Mouse (Mus musculus) liver, embryonic 16.5 days (tissue): ENCODE measurements at regions not wholly inside any gene's neighbourhood (a gene's known extent, or its start where the extent isn't known, plus 50 kb on each side); places are given as distances from the start of the nearest gene placed in this dataset.

Experiments
- ATAC-seq: fragments of 200-750 bp; cut with Nextera tagmentation; 2 replicates; pipeline ENCODE4 v1.8.0; 2017; ENCODE audit warnings: low read depth, mild to moderate bottlenecking, moderate number of reproducible peaks, moderate library complexity
- H3K27ac ChIP-seq: fragments of 300-500 bp; sonication (generic); 2 replicates; pipeline ENCODE4 v1.5.1; 2014; ENCODE audit warnings: mild to moderate bottlenecking, low read length
- H3K27me3 ChIP-seq: fragments of 300-500 bp; sonication (generic); 2 replicates; pipeline ENCODE4 v1.6.1; 2014; ENCODE audit warnings: low read depth, low read length, mixed read lengths; ENCODE audit not compliant: control insufficient read depth, insufficient read depth
- H3K36me3 ChIP-seq: fragments of 300-500 bp; sonication (generic); 2 replicates; pipeline ENCODE4 v1.6.1; 2014; ENCODE audit warnings: mild to moderate bottlenecking; ENCODE audit not compliant: control insufficient read depth, insufficient read depth
- H3K4me1 ChIP-seq: fragments of 300-500 bp; sonication (generic); 2 replicates; pipeline ENCODE4 v1.6.1; 2014; ENCODE audit warnings: low read depth, low read length, mixed read lengths; ENCODE audit not compliant: control insufficient read depth
- H3K4me2 ChIP-seq: fragments of 300-500 bp; sonication (generic); 2 replicates; pipeline ENCODE4 v1.6.1; 2014; ENCODE audit warnings: low read depth, low read length, mixed read lengths
- H3K4me3 ChIP-seq: fragments of 300-500 bp; sonication (generic); 2 replicates; pipeline ENCODE4 v1.5.1; 2014; ENCODE audit warnings: low read depth, mild to moderate bottlenecking, low read length
- H3K9ac ChIP-seq: fragments of 300-500 bp; sonication (generic); 2 replicates; pipeline ENCODE4 v1.6.1; 2014; ENCODE audit warnings: low read depth, low read length
- H3K9me3 ChIP-seq: fragments of 300-500 bp; sonication (generic); replicated peaks from 2 replicates; pipeline ENCODE4 v1.6.1; 2016; ENCODE audit warnings: low read length; ENCODE audit not compliant: control insufficient read depth
- WGBS: fragments of 180-500 bp; shearing (Covaris S2); extraction: QIAGEN DNeasy Blood & Tissue Kit; methylation state at CpG from one replicate; pipeline ENCODE4 v1.1.7; 2014; ENCODE audit not compliant: insufficient replicate concordance; 5-methylcytosine and 5-hydroxymethylcytosine counted together

DNA sequence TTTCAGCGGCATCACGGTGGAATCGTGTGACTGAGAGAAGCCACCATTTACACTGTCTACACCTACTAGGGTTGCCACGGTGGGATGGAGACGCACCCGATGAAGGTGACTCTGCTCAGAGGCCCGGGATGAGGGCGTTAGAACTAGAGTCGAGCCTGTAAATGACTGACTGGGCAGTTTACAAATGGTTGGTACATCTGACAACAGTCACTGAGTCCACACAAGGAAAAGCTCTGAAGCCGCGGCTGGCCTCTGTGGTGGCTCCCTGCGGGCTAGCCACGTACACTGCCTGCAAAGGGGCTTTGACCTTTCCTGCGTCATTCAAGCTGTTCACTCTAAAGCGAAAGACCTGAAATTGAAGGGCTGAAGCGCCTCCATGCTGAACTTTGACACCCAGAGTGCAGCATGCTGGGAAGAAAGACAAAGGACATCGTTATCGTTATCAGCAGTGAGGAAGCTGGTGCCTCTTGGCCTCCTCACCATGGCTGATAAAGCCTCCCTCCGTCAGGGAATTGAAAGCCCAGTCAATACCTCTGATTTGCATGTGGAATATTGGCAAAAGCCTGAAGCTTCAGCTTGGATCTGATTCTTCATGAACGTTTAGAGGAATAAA, 462.1 kb upstream of the Arglu1 start:
- ATAC-seq, result no peak
- Histone ChIP-seq H3K9ac (no peak overlapping the region), H3K9me3 (no peaks in the 10 kb centered on the region), H3K4me2 (no peak overlapping the region), H3K4me1 (no peaks in the 10 kb centered on the region), H3K36me3 (no peaks in the 10 kb centered on the region), H3K4me3 (no peak overlapping the region), H3K27ac (no peak overlapping the region), H3K27me3 (no peaks in the 10 kb centered on the region)
- 55% methylated on average over 20 of the region's 20 CpGs for WGBS

DNA sequence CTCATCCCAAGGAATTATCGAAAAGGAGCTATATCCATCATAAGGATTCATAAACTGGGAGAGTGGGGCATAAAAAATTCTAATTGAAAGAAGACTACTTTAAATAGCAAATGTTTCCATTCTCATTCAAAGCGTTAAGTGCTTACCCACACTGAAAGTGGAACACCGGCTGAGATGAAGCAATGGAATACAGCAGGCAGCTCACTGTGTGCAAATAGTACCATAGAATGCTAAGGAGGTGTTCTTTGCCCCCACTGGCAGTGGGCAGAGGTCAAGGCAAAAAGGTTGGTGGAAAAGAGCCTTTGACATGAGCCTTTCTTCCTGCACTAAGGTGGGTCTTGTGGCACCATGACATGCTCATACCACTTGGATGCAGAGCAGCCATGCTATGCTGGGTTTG, 454.0 kb upstream of the Arglu1 start:
- no peak overlapping the region for H3K4me3 ChIP-seq
- H3K9ac ChIP-seq, result no peak overlapping the region
- ATAC-seq, result no peak
- no peak overlapping the region for H3K4me2 ChIP-seq
- H3K4me1 ChIP-seq, result no peaks in the 10 kb centered on the region
- H3K27ac ChIP-seq, result no peak overlapping the region
- WGBS, result 68% methylated on average over 3 of the region's 3 CpGs
- no peaks in the 10 kb centered on the region for H3K36me3 ChIP-seq
- no peaks in the 10 kb centered on the region for H3K27me3 ChIP-seq
- H3K9me3 ChIP-seq, result no peaks in the 10 kb centered on the region

GRCm38 (mm10) chr8:9139781-9140180, 449.5 kb upstream of the Arglu1 start:
- Histone ChIP-seq H3K4me2 (no peak overlapping the region), H3K9me3 (no peaks in the 10 kb centered on the region), H3K4me3 (no peak overlapping the region), H3K9ac (no peak overlapping the region), H3K4me1 (no peaks in the 10 kb centered on the region), H3K36me3 (no peaks in the 10 kb centered on the region), H3K27me3 (no peaks in the 10 kb centered on the region), H3K27ac (no peak overlapping the region)
- WGBS, result 38% methylated on average over 3 of the region's 3 CpGs
- ATAC-seq, result no peak

DNA sequence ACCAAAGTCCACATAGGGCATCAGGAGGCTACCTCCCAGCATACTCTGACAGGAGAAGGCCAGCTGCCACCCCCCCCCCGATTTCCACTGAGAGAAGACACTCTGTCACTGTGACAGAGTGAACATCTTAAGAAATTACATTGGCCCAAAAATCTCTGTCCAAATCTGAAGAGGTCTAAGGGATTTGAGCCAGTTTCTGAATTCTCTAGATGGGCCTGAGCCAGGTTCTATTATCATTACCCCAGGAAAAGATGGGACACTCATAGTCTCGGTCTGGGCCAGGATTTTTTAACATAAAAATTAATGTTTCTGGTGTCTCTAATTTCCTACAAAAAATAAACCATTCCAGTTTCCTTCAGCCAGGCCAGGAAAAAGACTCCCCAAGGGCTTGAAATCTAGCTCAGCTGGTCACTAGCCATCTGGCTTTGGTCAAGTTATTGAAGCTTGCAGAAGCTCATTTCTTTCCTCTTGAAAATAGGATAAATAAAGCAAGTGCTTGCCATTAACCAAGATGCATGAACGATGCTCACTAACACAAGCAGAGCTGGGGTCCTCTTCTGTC, 448.8 kb upstream of the Arglu1 start:
- Histone ChIP-seq H3K4me3 (no peak overlapping the region), H3K9me3 (no peaks in the 10 kb centered on the region), H3K4me2 (no peak overlapping the region), H3K9ac (no peak overlapping the region), H3K27ac (no peak overlapping the region), H3K27me3 (no peaks in the 10 kb centered on the region), H3K4me1 (no peaks in the 10 kb centered on the region), H3K36me3 (no peaks in the 10 kb centered on the region)
- no peak for ATAC-seq
- 50% methylated on average over 3 of the region's 3 CpGs for WGBS

DNA sequence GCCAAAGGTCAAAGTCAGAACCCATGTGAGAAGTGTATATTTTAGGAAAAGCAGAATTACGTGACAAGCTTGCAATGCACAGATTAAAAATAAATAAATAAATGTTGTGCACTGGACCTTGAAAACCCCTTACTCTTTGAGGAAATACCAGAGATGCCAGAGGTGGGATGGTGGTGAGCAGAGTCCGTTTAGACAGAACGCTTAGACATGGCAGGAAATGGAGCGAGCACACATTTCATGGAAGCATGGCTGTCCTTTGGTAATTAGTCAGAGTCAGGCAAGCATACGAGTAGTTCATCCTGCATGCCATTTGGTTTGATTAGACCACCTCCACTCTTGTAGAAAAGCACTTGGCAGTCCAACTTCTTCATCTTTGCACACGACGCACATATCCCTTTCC, 443.4 kb upstream of the Arglu1 start:
- no peaks in the 10 kb centered on the region for H3K4me1 ChIP-seq
- WGBS, result 50% methylated on average over 7 of the region's 7 CpGs
- no peak for ATAC-seq

GRCm38 (mm10) chr8:9132612-9133218, 442.4 kb upstream of the Arglu1 start:
- H3K36me3 ChIP-seq, result no peaks in the 10 kb centered on the region
- no peak overlapping the region for H3K4me2 ChIP-seq
- H3K9ac ChIP-seq, result no peak overlapping the region
- H3K4me3 ChIP-seq, result no peak overlapping the region
- no peak overlapping the region for H3K27ac ChIP-seq
- no peaks in the 10 kb centered on the region for H3K9me3 ChIP-seq
- WGBS, result 46% methylated on average over 5 of the region's 5 CpGs
- H3K4me1 ChIP-seq, result no peaks in the 10 kb centered on the region
- H3K27me3 ChIP-seq, result no peaks in the 10 kb centered on the region
- ATAC-seq, result no peak

More for the DNA sequence above, 443.4 kb upstream of the Arglu1 start:
- H3K4me2 ChIP-seq, result no peak overlapping the region
- no peaks in the 10 kb centered on the region for H3K9me3 ChIP-seq
- H3K9ac ChIP-seq, result no peak overlapping the region
- no peaks in the 10 kb centered on the region for H3K27me3 ChIP-seq
- no peak overlapping the region for H3K27ac ChIP-seq
- H3K36me3 ChIP-seq, result no peaks in the 10 kb centered on the region
- H3K4me3 ChIP-seq, result no peak overlapping the region

GRCm38 (mm10) chr8:9131249-9131648, 440.9 kb upstream of the Arglu1 start:
- no peak for ATAC-seq
- Histone ChIP-seq H3K27me3 (no peaks in the 10 kb centered on the region), H3K9ac (no peak overlapping the region), H3K9me3 (no peaks in the 10 kb centered on the region), H3K4me1 (no peaks in the 10 kb centered on the region), H3K4me2 (no peak overlapping the region), H3K27ac (no peak overlapping the region), H3K36me3 (no peaks in the 10 kb centered on the region), H3K4me3 (no peak overlapping the region)
- 63% methylated on average over 4 of the region's 4 CpGs for WGBS

DNA sequence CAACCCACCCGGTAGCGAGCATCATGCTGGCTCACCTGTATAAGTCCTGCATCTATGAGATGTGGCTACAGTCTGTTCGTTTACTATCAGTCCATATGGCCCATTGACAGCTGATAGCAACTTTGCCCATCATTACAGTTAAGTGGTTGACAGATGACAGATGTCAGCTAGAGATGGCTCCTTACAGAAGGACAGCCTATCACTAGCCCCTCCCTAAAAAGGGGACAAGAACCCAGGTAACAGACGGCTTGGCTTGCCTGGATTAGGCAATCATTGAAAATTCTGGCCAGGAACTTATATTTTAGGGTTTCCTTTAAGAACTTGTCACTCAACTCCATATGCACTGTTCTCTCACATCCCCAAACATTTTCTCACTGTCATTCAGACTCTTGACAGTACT, 434.2 kb upstream of the Arglu1 start:
- no peak for ATAC-seq
- WGBS, result 59% methylated on average over 4 of the region's 4 CpGs
- H3K4me2 ChIP-seq, result no peak overlapping the region
- no peaks in the 10 kb centered on the region for H3K9me3 ChIP-seq
- H3K4me3 ChIP-seq, result no peak overlapping the region
- no peak overlapping the region for H3K27ac ChIP-seq
- H3K27me3 ChIP-seq, result no peaks in the 10 kb centered on the region
- no peaks in the 10 kb centered on the region for H3K36me3 ChIP-seq
- no peaks in the 10 kb centered on the region for H3K4me1 ChIP-seq
- H3K9ac ChIP-seq, result no peak overlapping the region
